Mouse (Mus musculus) retina, embryonic 14.5 days (tissue): ENCODE data around the gene Pdzd2.

Source experiments
- DNase-seq: peaks from one replicate; pipeline ENCODE4 v3.0.0-alpha.2; 2015; ENCODE audit warnings: low spot score

Pdzd2 gene

GRCm38 (mm10) chr15:12310676-12311075 is 429.0 kb downstream of the Pdzd2 start:
- no peak for DNase-seq
